Mouse (Mus musculus) hindbrain, embryonic 16.5 days (tissue): Measurements from ENCODE around the gene Gm29797. TPM values are rescaled to one million over a fixed set of nuclear protein-coding genes. Genes with fewer than 3 reads are reported as not detected.

Source experiments
- ATAC-seq: fragments of 200-750 bp; cut with Nextera tagmentation; 2 replicates; pipeline ENCODE4 v1.8.0; 2017; ENCODE audit warnings: moderate TSS enrichment, moderate library complexity
- H3K27ac ChIP-seq: fragments of 300-500 bp; sonication (generic); 2 replicates; pipeline ENCODE4 v1.5.1; 2014; ENCODE audit warnings: low read depth, mild to moderate bottlenecking, control low read depth, low read length, moderate library complexity
- H3K27me3 ChIP-seq: fragments of 300-500 bp; sonication (generic); replicated peaks from 2 replicates; pipeline ENCODE4 v1.6.1; 2014; ENCODE audit warnings: low read length; ENCODE audit not compliant: control insufficient read depth, insufficient read depth
- H3K36me3 ChIP-seq: fragments of 300-500 bp; sonication (generic); 2 replicates; pipeline ENCODE4 v1.6.1; 2014; ENCODE audit warnings: mild to moderate bottlenecking, low read length, moderate library complexity, mixed read lengths; ENCODE audit not compliant: control insufficient read depth, insufficient read depth
- H3K4me1 ChIP-seq: fragments of 300-500 bp; sonication (generic); 2 replicates; pipeline ENCODE4 v1.6.1; 2014; ENCODE audit warnings: low read depth, low read length; ENCODE audit not compliant: control insufficient read depth, insufficient read depth
- H3K4me2 ChIP-seq: fragments of 300-500 bp; sonication (generic); 2 replicates; pipeline ENCODE4 v1.6.1; 2014; ENCODE audit warnings: mild to moderate bottlenecking, low read length, control low read depth, moderate library complexity
- H3K4me3 ChIP-seq: fragments of 300-500 bp; sonication (generic); 2 replicates; pipeline ENCODE4 v1.5.1; 2014; ENCODE audit warnings: mild to moderate bottlenecking, low read length, control low read depth, moderate library complexity
- H3K9ac ChIP-seq: fragments of 300-500 bp; sonication (generic); 2 replicates; pipeline ENCODE4 v1.6.1; 2014; ENCODE audit warnings: low read depth, mild to moderate bottlenecking, control low read depth, low read length, moderate library complexity
- H3K9me3 ChIP-seq: fragments of 300-500 bp; sonication (generic); 2 replicates; pipeline ENCODE4 v1.6.1; 2014; ENCODE audit warnings: mild to moderate bottlenecking, low read length, moderate library complexity; ENCODE audit not compliant: control insufficient read depth
- WGBS: fragments of 180-500 bp; shearing (Covaris S2); extraction: QIAGEN DNeasy Blood & Tissue Kit; methylation state at CpG from one replicate; pipeline ENCODE4 v1.1.7; 2014; 5-methylcytosine and 5-hydroxymethylcytosine counted together
- polyA plus RNA-seq: library from polyadenylated mRNA; unstranded; fragments of >200 nt; fragmentation: Nextera tagmentation; extraction: Ambion mirVana; gene quantifications from 2 replicates; pipeline ENCODE4 v1.2.1, GENCODE M21; 2015

Gm29797 gene
- polyA plus RNA-seq, 1 experiment from 2014 or later = not detected

GRCm38 (mm10) chr2:181698241-181698640 is 41.4 kb downstream of the Gm29797 start, which contains the start of gene Lkaaear1:
TSS of gene Lkaaear1 (minus strand) at chr2:181698442.
- 50% methylated on average over 5 of the region's 5 CpGs for WGBS
- no peaks in the 10 kb centered on the region for H3K27me3 ChIP-seq
- ATAC-seq = no peak
- H3K36me3 ChIP-seq = no peaks in the 10 kb centered on the region
- H3K4me2 ChIP-seq = no peak within 1 kb of the TSS
- H3K27ac ChIP-seq = no peak within 1 kb of the TSS
- no peak within 1 kb of the TSS for H3K4me3 ChIP-seq
- H3K9ac ChIP-seq = no peak within 1 kb of the TSS
- peaks cover 4% of the 10 kb centered on the region for H3K4me1 ChIP-seq
- H3K9me3 ChIP-seq = no peaks in the 10 kb centered on the region

GRCm38 (mm10) chr2:181706668-181707067 is 49.8 kb downstream of the Gm29797 start:
- ATAC-seq = no peak
- no peak overlapping the region for H3K9ac ChIP-seq
- H3K27ac ChIP-seq = no peak overlapping the region
- no peaks in the 10 kb centered on the region for H3K27me3 ChIP-seq
- WGBS = 34% methylated on average over 4 of the region's 4 CpGs
- H3K4me2 ChIP-seq = no peak overlapping the region
- no peaks in the 10 kb centered on the region for H3K9me3 ChIP-seq
- H3K4me3 ChIP-seq = no peak overlapping the region
- no peaks in the 10 kb centered on the region for H3K36me3 ChIP-seq
- no peaks in the 10 kb centered on the region for H3K4me1 ChIP-seq

Other genes with a start within 250 kb of the Gm29797 start
- 19.1 and 22.7 TPM in 2 replicates for gene Zbtb46, start 197.6 kb upstream of the Gm29797 start, polyA plus RNA-seq
- 0.09 TPM in 1 of 2 replicates, not detected in the other for gene Abhd16b, start 163.8 kb upstream of the Gm29797 start, polyA plus RNA-seq
- gene Tpd52l2, start 159.9 kb upstream of the Gm29797 start, polyA plus RNA-seq = 121 and 126 TPM in 2 replicates
- 284 and 286 TPM in 2 replicates for gene Dnajc5, start 136.5 kb upstream of the Gm29797 start, polyA plus RNA-seq
- gene Uckl1, start 72.1 kb upstream of the Gm29797 start, polyA plus RNA-seq = 58.5 and 59.4 TPM in 2 replicates
- 57.3 and 63.6 TPM in 2 replicates for gene Prpf6, start 65.2 kb upstream of the Gm29797 start, polyA plus RNA-seq
- gene Zfp512b, start 64.2 kb upstream of the Gm29797 start, polyA plus RNA-seq = 44.9 and 65.1 TPM in 2 replicates
- gene Samd10, start 57.8 kb upstream of the Gm29797 start, polyA plus RNA-seq = 192 and 201 TPM in 2 replicates
- 18.0 TPM in 2 replicates for gene Sox18, start 14.6 kb downstream of the Gm29797 start, polyA plus RNA-seq
- 47.7 and 50.0 TPM in 2 replicates for gene Tcea2, start 23.3 kb downstream of the Gm29797 start, polyA plus RNA-seq
- 68.9 and 71.9 TPM in 2 replicates for gene Rgs19, start 36.9 kb downstream of the Gm29797 start, polyA plus RNA-seq
- not detected in 2 replicates for gene Lkaaear1, start 41.4 kb downstream of the Gm29797 start, polyA plus RNA-seq
- gene Oprl1, start 58.0 kb downstream of the Gm29797 start, polyA plus RNA-seq = 93.8 and 96.3 TPM in 2 replicates
- 11.0 and 12.9 TPM in 2 replicates for gene Myt1, start 106.3 kb downstream of the Gm29797 start, polyA plus RNA-seq
- 27.7 and 31.0 TPM in 2 replicates for gene Pcmtd2, start 180.8 kb downstream of the Gm29797 start, polyA plus RNA-seq
- 69.8 and 79.0 TPM in 2 replicates for gene Polr3k, start 207.3 kb downstream of the Gm29797 start, polyA plus RNA-seq